Mouse (Mus musculus) lung, postnatal 0 days (tissue): ENCODE results near the gene Nup188.

Experiments used
- CTCF ChIP-seq: IDR thresholded peaks from 2 replicates; pipeline ENCODE4 v1.5.1; 2016; ENCODE audit warnings: antibody characterized with exemption, mild to moderate bottlenecking
- EP300 ChIP-seq: IDR thresholded peaks from 2 replicates; pipeline ENCODE4 v1.6.1; 2016; ENCODE audit warnings: antibody characterized with exemption, mild to moderate bottlenecking, control low read depth

- 0 out of 2 replicates have a peak, but pooled peaks have one; percentile 4 for TF ChIP-seq CTCF
- no peak for TF ChIP-seq EP300
Observed at GRCm38 (mm10) chr2:30319260-30319659, 33.1 kb downstream of the Nup188 start.
